Mouse (Mus musculus): ENCODE data around the gene Utp11.

GRCm38 (mm10) chr4:124703881-124704796 lies 10.7 kb upstream of the Utp11 start:
- no peak for TF ChIP-seq CTCF (IDR thresholded peaks at IDR 0.05; ENCODE audit: extremely low read depth, insufficient read length, insufficient replicate concordance, low read depth, low read length)
- no peak for TF ChIP-seq POLR2A (IDR thresholded peaks at IDR 0.05; ENCODE audit: low read depth, low read length)
